Mouse (Mus musculus) thymus, postnatal 10 days (tissue): Measurements from ENCODE around the gene Kif1c.

ENCODE experiments used
- DNase-seq, 2 experiments: peaks; one replicate each; pipeline ENCODE4 v3.0.0; 2021; ENCODE audit warnings: low spot score in 2 of 2

Gene Kif1c

GRCm38 (mm10) chr11:70699722-70700556 lies at the start of gene Kif1c, which contains the start of gene Inca1:
Gene Kif1c, plus strand, starts transcription at chr11:70700548.
Gene Inca1, minus strand, starts transcription at chr11:70700155.
- peak; percentile 94 to 97 for DNase-seq

- no peak for DNase-seq
These were observed 49.0 kb upstream of the Kif1c start for GRCm38 (mm10) chr11:70651391-70651790.

DNA sequence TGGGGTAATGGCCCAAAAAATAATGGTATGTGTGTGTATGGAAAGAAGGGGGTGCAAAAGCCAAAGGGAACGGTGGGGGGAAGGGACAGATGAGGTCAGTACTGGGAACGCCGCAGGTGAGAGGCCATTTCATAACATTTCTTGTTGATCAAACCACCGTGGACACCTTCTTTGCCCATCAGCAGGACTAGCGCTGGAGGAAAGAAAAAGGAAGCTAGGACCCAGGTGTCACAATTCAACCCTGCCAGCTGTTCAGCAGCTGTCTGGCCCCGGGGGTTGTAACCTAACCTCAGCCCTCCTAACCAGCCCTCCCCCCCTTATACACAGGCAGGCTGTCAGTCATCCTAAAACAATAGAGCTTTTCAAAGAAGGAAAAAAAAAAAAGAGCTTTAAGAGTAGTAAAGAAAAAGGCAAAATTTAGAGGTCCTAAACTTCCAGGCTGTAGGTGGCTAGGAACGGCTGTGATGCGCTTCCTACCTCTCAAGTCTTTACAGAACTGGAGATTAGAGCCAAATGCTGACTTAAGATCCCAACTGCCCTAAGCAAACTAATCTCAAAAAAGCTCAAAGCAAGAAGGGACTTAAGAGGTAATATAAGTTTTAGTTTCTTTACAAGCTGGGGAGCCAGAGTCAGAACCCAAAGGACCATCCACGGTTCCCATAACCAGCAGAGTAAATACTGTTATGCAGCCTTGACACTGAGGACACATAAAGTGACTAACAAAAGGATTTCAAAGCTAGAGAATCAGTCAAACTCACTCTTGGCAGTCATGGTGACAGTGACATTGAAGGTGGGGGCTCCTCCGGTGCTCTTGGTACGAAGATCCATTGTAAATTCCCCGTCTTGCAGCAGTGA lies 48.1 kb upstream of the Kif1c start:
- peak; percentile 63 to 64 for DNase-seq

GRCm38 (mm10) chr11:70652884-70653344 lies 47.4 kb upstream of the Kif1c start:
- no peak for DNase-seq

DNA sequence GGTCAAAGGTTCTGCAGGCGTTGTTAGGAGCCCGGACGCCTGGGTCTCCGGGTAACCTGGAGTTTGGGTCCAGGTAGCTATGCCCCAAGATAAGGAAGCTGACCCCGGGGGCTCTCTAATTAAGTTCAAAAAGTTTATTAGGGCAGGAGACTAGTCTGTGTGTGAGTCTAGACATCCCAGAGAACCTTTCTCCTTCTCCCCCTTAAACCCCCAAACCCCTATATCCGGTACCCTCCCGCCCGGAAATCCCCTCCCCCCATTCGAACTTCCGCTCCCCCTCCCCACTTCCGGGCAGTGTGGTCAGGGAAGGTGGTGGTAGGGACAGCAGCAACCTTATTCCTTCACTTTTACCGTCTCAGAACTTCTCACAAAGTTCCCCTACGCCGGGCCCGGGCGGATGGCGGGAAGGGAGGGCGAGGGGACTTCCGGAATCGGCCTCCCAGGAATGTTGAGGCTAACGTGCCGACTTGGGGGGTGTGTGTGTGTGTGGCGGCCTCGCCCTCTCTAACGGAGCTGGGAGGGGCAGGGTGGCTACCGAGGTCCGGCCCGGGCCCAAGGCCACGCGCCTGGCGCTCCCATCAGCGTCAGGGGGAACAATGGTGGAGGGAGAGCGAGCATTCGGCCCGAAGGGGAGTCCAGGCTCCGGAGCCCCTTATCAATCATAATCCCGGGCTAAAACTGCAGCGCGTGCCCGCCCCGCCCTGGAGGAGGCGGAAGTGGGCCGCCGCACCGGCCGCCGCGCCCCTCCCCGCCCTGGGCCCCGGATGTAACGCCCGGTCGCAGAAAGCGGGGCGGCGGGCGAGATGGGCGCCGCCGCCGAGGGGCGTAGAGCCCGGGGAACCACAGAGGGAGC lies 46.8 kb upstream of the Kif1c start:
- peak; percentile 74 to 78 for DNase-seq

DNA sequence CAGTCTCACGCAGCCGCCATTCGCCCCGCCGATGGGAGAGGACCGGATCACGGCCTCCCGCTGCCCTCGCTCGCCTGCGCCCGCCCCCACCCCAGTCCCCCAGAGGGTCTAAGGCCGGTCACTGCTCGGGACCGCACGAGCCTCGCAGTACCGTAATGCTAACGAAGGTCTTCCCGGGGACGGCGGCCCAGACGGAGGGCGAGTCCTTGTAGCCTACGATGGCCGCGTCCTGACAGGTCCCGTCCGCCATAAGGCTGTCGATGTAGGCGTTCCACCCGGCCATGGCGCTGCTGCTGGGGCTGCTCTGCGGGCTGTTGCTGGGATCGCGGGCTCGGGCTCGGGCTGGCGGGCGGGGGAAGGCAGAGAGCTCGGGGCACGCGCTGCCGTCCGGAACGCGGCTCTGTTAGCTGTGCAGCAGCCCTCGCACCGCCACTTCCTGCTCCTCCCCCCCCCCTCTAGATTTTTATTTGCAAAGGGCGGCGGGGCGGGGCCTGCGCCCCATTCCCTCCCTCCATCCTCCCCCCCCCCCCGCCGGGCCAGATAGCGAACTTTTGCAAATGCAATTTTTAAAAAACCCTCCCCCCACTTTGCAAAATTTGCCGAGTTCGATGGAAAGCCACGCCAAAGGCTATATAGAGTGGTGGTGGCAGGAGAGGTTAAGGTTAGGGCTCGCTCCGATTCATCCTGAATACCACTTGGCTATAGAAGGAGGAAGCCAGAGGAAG lies 46.0 kb upstream of the Kif1c start, which contains the start of gene Pfn1:
TSS of gene Pfn1 (minus strand) at position 447 of the 725 bp plus-strand sequence.
- DNase-seq: peak; percentile 81 to 85

- DNase-seq: peak; percentile 69 to 72
These were observed 45.3 kb upstream of the Kif1c start for GRCm38 (mm10) chr11:70654923-70655570.

- DNase-seq: peak; percentile 63 to 65
These were observed 44.5 kb upstream of the Kif1c start for GRCm38 (mm10) chr11:70655571-70656455.

- DNase-seq: no peak
These were observed 43.9 kb upstream of the Kif1c start for GRCm38 (mm10) chr11:70656456-70656927.

DNA sequence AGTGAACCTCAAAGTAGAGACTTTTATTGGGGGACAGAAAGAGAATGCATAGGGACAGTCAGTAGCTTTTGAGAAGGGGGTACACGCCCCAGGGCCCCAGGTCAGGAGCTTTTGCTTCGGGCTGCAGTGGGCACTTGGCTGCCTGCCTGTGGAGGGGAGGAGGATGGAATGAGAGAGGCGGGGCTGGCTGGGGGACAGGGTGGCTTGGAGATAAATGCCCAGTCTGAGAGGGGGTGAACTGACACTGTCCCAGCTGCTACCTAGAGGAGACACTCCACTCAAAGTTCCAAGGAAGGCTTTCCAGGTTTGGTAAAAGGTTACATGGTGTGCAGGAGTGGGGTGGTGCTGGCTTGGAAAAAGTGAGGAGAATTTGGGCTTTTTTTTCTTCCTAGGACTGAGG lies 43.4 kb upstream of the Kif1c start, which contains the start of gene Eno3:
TSS of gene Eno3 (plus strand) at position 239 of the 400 bp plus-strand sequence.
- no peak for DNase-seq

GRCm38 (mm10) chr11:70657573-70657972 lies 42.8 kb upstream of the Kif1c start:
- DNase-seq: peak in 1 of 2 experiments; percentile 23

GRCm38 (mm10) chr11:70657991-70658390 lies 42.4 kb upstream of the Kif1c start:
- no peak for DNase-seq

GRCm38 (mm10) chr11:70658521-70658920 lies 41.8 kb upstream of the Kif1c start:
- no peak for DNase-seq

DNA sequence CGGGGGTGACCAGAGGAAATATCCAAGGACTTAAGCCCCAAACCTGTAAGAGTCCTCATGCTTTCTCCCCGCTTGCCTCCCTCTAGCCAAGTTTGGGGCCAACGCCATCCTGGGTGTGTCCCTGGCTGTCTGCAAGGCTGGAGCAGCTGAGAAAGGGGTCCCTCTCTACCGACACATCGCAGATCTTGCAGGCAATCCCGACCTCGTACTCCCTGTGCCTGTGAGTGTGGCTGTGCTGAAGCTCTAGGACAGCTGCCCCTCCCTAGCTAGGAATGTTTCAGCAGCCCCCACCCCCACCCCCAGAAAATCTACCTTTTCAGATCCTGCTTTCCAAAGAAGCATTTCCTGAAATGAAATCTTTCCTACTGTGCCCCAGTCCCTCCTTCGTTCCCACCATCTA lies 41.4 kb upstream of the Kif1c start:
- no peak for DNase-seq

DNA sequence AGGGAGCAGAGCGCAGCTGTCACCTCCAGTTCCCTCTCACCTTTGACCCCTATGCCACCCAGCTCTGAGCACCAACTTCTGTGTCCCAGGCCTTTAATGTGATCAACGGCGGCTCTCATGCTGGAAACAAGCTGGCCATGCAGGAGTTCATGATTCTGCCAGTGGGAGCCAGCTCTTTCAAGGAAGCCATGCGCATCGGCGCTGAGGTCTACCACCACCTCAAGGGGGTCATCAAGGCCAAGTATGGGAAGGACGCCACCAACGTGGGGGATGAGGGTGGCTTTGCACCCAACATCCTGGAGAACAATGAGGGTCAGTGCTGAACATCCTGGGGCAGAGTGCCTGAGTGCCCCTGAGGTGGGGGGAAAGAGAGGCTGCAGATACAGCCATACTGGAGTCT lies 39.8 kb upstream of the Kif1c start:
- no peak for DNase-seq

DNA sequence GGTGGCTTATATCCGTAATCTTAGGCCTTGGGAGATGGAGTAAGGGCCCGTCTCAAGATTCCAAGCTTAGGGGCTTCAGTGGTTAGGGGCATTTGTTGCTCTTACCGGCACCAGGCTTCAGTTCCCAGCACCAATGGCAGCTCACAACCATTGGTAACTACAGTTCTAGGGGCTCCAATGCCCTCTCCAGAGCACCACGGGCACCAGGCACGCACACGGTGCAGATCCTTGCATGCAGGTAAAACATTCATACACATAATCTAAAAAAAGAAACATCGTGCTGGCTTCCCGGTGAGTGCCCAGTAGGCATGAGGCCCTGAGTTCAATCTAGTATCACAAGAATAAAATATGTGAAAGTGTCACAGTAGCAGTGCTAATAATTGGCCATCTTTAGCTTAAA lies 37.2 kb upstream of the Kif1c start:
- no peak for DNase-seq

GRCm38 (mm10) chr11:70663957-70664356 lies 36.4 kb upstream of the Kif1c start:
- DNase-seq: no peak

- no peak for DNase-seq
These were observed 35.6 kb upstream of the Kif1c start for GRCm38 (mm10) chr11:70664741-70665140.

GRCm38 (mm10) chr11:70666687-70667086 lies 33.7 kb upstream of the Kif1c start:
- no peak for DNase-seq
